Mouse (Mus musculus): ENCODE data around the gene Slc11a1. TPM values are rescaled to one million over a fixed set of nuclear protein-coding genes. Genes with fewer than 3 reads are reported as not detected.

The Slc11a1 gene
- polyA plus RNA-seq, 1 experiment from 2014 or later = 4.7 TPM

GRCm38 (mm10) chr1:74418747-74419439 is 43.9 kb downstream of the Slc11a1 start:
- Histone ChIP-seq H3K4me1 (0 out of 2 replicates have a peak, but pooled peaks cover 3% of the 10 kb centered on the region), H3K9ac (no peak overlapping the region), H3K9me3 (replicated peaks) (no peaks in the 10 kb centered on the region), H3K27ac (replicated peaks) (no peak overlapping the region), H3K27me3 (no peaks in the 10 kb centered on the region), H3K36me3 (no peaks in the 10 kb centered on the region), H3K4me3 (replicated peaks) (no peak overlapping the region), H3K4me2 (replicated peaks) (no peak overlapping the region)
- 78% methylated on average over 17 of the region's 17 CpGs for WGBS
- no peak for ATAC-seq (ENCODE audit: insufficient number of reproducible peaks, low FRiP score, low TSS enrichment, low read depth)

GRCm38 (mm10) chr1:74419440-74419794 is 44.4 kb downstream of the Slc11a1 start:
- no peak overlapping the region for H3K4me2 ChIP-seq (replicated peaks)

GRCm38 (mm10) chr1:74423147-74423546 is 48.2 kb downstream of the Slc11a1 start:
- no peaks in the 10 kb centered on the region for H3K9me3 ChIP-seq (replicated peaks)
- no peak overlapping the region for H3K4me3 ChIP-seq (replicated peaks)
- no peaks in the 10 kb centered on the region for H3K36me3 ChIP-seq
- H3K27me3 ChIP-seq = no peaks in the 10 kb centered on the region
- H3K4me2 ChIP-seq (replicated peaks) = no peak overlapping the region
- no peak overlapping the region for H3K27ac ChIP-seq (replicated peaks)
- H3K9ac ChIP-seq = no peak overlapping the region
- 0 out of 2 replicates have a peak, but pooled peaks cover 3% of the 10 kb centered on the region for H3K4me1 ChIP-seq
- ATAC-seq (ENCODE audit: insufficient number of reproducible peaks, low FRiP score, low TSS enrichment, low read depth) = no peak
- WGBS = 23% methylated on average over 8 of the region's 8 CpGs

More at GRCm38 (mm10) chr1:74419440-74419794, 44.4 kb downstream of the Slc11a1 start:
- ATAC-seq (ENCODE audit: insufficient number of reproducible peaks, low FRiP score, low TSS enrichment, low read depth) = no peak
- H3K4me1 ChIP-seq = 0 out of 2 replicates have a peak, but pooled peaks cover 3% of the 10 kb centered on the region
- no peak overlapping the region for H3K4me3 ChIP-seq (replicated peaks)
- H3K36me3 ChIP-seq = no peaks in the 10 kb centered on the region
- no peaks in the 10 kb centered on the region for H3K27me3 ChIP-seq
- WGBS = 61% methylated on average over 9 of the region's 9 CpGs
- H3K27ac ChIP-seq (replicated peaks) = no peak overlapping the region
- H3K9ac ChIP-seq = no peak overlapping the region
- no peaks in the 10 kb centered on the region for H3K9me3 ChIP-seq (replicated peaks)

GRCm38 (mm10) chr1:74425845-74426244 is 50.9 kb downstream of the Slc11a1 start:
- 52% methylated on average over 7 of the region's 7 CpGs for WGBS
- ATAC-seq (ENCODE audit: insufficient number of reproducible peaks, low FRiP score, low TSS enrichment, low read depth) = no peak

GRCm38 (mm10) chr1:74433220-74433619 is 58.2 kb downstream of the Slc11a1 start:
- WGBS = 86% methylated on average over 6 of the region's 6 CpGs
- no peaks in the 10 kb centered on the region for H3K27me3 ChIP-seq
- no peaks in the 10 kb centered on the region for H3K9me3 ChIP-seq (replicated peaks)
- no peaks in the 10 kb centered on the region for H3K4me1 ChIP-seq
- no peak overlapping the region for H3K4me2 ChIP-seq (replicated peaks)
- H3K4me3 ChIP-seq (replicated peaks) = no peak overlapping the region
- H3K9ac ChIP-seq = no peak overlapping the region
- H3K36me3 ChIP-seq = peaks cover 22% of the 10 kb centered on the region
- 0 out of 2 replicates have a peak, but pooled peaks have one; percentile 15 for ATAC-seq (ENCODE audit: insufficient number of reproducible peaks, low FRiP score, low TSS enrichment, low read depth)
- H3K27ac ChIP-seq (replicated peaks) = no peak overlapping the region

More at GRCm38 (mm10) chr1:74425845-74426244, 50.9 kb downstream of the Slc11a1 start:
- Histone ChIP-seq H3K4me3 (replicated peaks) (no peak overlapping the region), H3K4me2 (replicated peaks) (no peak overlapping the region), H3K36me3 (no peaks in the 10 kb centered on the region), H3K27me3 (no peaks in the 10 kb centered on the region), H3K9ac (no peak overlapping the region), H3K4me1 (0 out of 2 replicates have a peak, but pooled peaks cover 3% of the 10 kb centered on the region), H3K9me3 (replicated peaks) (no peaks in the 10 kb centered on the region), H3K27ac (replicated peaks) (no peak overlapping the region)

GRCm38 (mm10) chr1:74434596-74434995 is 59.6 kb downstream of the Slc11a1 start:
- Histone ChIP-seq H3K9me3 (replicated peaks) (no peaks in the 10 kb centered on the region), H3K4me3 (replicated peaks) (no peak overlapping the region), H3K4me2 (replicated peaks) (no peak overlapping the region), H3K36me3 (peaks cover 34% of the 10 kb centered on the region), H3K9ac (no peak overlapping the region), H3K4me1 (no peaks in the 10 kb centered on the region), H3K27me3 (no peaks in the 10 kb centered on the region), H3K27ac (replicated peaks) (no peak overlapping the region)
- 58% methylated on average over 5 of the region's 5 CpGs for WGBS
- no peak for ATAC-seq (ENCODE audit: insufficient number of reproducible peaks, low FRiP score, low TSS enrichment, low read depth)

- 83% methylated on average over 6 of the region's 6 CpGs for WGBS
- no peak overlapping the region for H3K9ac ChIP-seq
- no peak for ATAC-seq (ENCODE audit: insufficient number of reproducible peaks, low FRiP score, low TSS enrichment, low read depth)
These were observed 60.6 kb downstream of the Slc11a1 start for GRCm38 (mm10) chr1:74435563-74435962.

More at GRCm38 (mm10) chr1:74435563-74435962, 60.6 kb downstream of the Slc11a1 start:
- Histone ChIP-seq H3K4me1 (no peaks in the 10 kb centered on the region), H3K36me3 (peaks cover 42% of the 10 kb centered on the region), H3K4me2 (replicated peaks) (no peak overlapping the region), H3K27me3 (no peaks in the 10 kb centered on the region), H3K9me3 (replicated peaks) (no peaks in the 10 kb centered on the region), H3K4me3 (replicated peaks) (no peak overlapping the region), H3K27ac (replicated peaks) (no peak overlapping the region)

MicroRNAs encoded within 50 kb of the gene (microRNA counts, 519-probe panel; counts per million panel counts)
- 3,212 counts per million, percentile 77 among the panel's probes with 10 or more counts for microRNA mmu-miR-26b

Small RNA genes within 50 kb of the gene (microRNA-seq; reads per million reads assigned to microRNA genes)
- gene Mir26b (ENCODE audit: borderline number of aligned reads) = 31,011 reads per million, percentile 98 among the genes with 10 or more reads in this experiment

Other genes with a start within 250 kb of the Slc11a1 start
- gene Rufy4, start 249.7 kb upstream of the Slc11a1 start, polyA plus RNA-seq (2015; fragmentation: Nextera tagmentation; extraction: Ambion mirVana) = 0.72 and 0.85 TPM in 2 replicates
- gene Cxcr2, start 221.2 kb upstream of the Slc11a1 start, polyA plus RNA-seq (2015; fragmentation: Nextera tagmentation; extraction: Ambion mirVana) = 0.37 TPM in 2 replicates
- gene Cxcr1, start 180.6 kb upstream of the Slc11a1 start, polyA plus RNA-seq (2015; fragmentation: Nextera tagmentation; extraction: Ambion mirVana) = not detected in 2 replicates
- 401 and 415 TPM in 2 replicates for gene Arpc2, start 139.1 kb upstream of the Slc11a1 start, polyA plus RNA-seq (2015; fragmentation: Nextera tagmentation; extraction: Ambion mirVana)
- not detected in 2 replicates for gene Gpbar1, start 96.6 kb upstream of the Slc11a1 start, polyA plus RNA-seq (2015; fragmentation: Nextera tagmentation; extraction: Ambion mirVana)
- gene Aamp, start 90.5 kb upstream of the Slc11a1 start, polyA plus RNA-seq (2015; fragmentation: Nextera tagmentation; extraction: Ambion mirVana) = 247 and 256 TPM in 2 replicates
- gene Pnkd, start 90.3 kb upstream of the Slc11a1 start, polyA plus RNA-seq (2015; fragmentation: Nextera tagmentation; extraction: Ambion mirVana) = 120 and 130 TPM in 2 replicates
- gene Tmbim1, start 69.6 kb upstream of the Slc11a1 start, polyA plus RNA-seq (2015; fragmentation: Nextera tagmentation; extraction: Ambion mirVana) = 56.6 and 63.9 TPM in 2 replicates
- 2.5 and 2.8 TPM in 2 replicates for gene Catip, start 13.1 kb upstream of the Slc11a1 start, polyA plus RNA-seq (2015; fragmentation: Nextera tagmentation; extraction: Ambion mirVana)
- gene Ctdsp1, start 16.3 kb downstream of the Slc11a1 start, polyA plus RNA-seq (2015; fragmentation: Nextera tagmentation; extraction: Ambion mirVana) = 86.6 and 89.3 TPM in 2 replicates
- 0.08 and 0.16 TPM in 2 replicates for gene Vil1, start 34.2 kb downstream of the Slc11a1 start, polyA plus RNA-seq (2015; fragmentation: Nextera tagmentation; extraction: Ambion mirVana)
- 55.7 and 59.7 TPM in 2 replicates for gene Cnot9, start 130.9 kb downstream of the Slc11a1 start, polyA plus RNA-seq (2015; fragmentation: Nextera tagmentation; extraction: Ambion mirVana)
- 0.80 and 1.6 TPM in 2 replicates for gene Plcd4, start 167.7 kb downstream of the Slc11a1 start, polyA plus RNA-seq (2015; fragmentation: Nextera tagmentation; extraction: Ambion mirVana)
- 26.1 and 28.8 TPM in 2 replicates for gene Usp37, start 169.1 kb downstream of the Slc11a1 start, polyA plus RNA-seq (2015; fragmentation: Nextera tagmentation; extraction: Ambion mirVana)
- 7.2 and 7.7 TPM in 2 replicates for gene Zfp142, start 213.1 kb downstream of the Slc11a1 start, polyA plus RNA-seq (2015; fragmentation: Nextera tagmentation; extraction: Ambion mirVana)
- gene Bcs1l, start 213.1 kb downstream of the Slc11a1 start, polyA plus RNA-seq (2015; fragmentation: Nextera tagmentation; extraction: Ambion mirVana) = 15.2 and 16.1 TPM in 2 replicates
- 39.7 and 40.5 TPM in 2 replicates for gene Rnf25, start 226.2 kb downstream of the Slc11a1 start, polyA plus RNA-seq (2015; fragmentation: Nextera tagmentation; extraction: Ambion mirVana)
- gene Stk36, start 226.2 kb downstream of the Slc11a1 start, polyA plus RNA-seq (2015; fragmentation: Nextera tagmentation; extraction: Ambion mirVana) = 9.8 and 14.7 TPM in 2 replicates

Measured in embryonic facial prominence, embryonic 15.5 days (tissue).